ENCODE assay signal across 16 mouse cellular contexts in the genomic region with DNA sequence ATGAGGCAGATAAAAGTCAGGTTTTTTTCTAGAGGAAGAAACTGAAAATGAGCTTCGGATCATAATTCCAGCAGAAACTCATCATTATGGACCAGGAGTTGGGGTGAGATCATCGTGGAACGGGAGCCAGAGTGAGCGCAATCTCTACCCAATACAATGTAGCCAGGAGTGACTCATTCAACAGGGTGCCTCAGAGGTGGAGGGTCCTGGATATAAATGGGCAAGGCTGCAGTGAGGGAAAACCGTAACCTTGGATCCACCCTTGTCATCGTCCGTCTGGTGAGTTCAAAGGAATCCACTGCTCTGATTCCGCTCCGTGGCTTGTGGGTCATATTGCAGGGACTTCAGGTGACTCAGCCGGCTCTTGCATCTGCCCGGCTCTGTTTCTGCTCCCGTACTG.
DNase-seq lines count a peak whose midpoint lies in the region; ATAC-seq and TF ChIP-seq lines count a peak whose summit lies in the region.
"Had no signal": no experiment of that assay in that cellular context is flagged by ENCODE, and none has a peak within 500 bp of the region (broad histone marks: within the 10 kb centered on the region; RNA-seq: fewer than 3 reads in every experiment).

No protein-coding gene starts in this region.

- H3K9ac ChIP-seq in heart, adult 2 months (ENCODE audit: low read depth, low read length), result no peak overlapping the region
- no peak overlapping the region for H3K9ac ChIP-seq in kidney, embryonic 15.5 days
- H3K9ac ChIP-seq in liver, embryonic 12.5 days, result no peak overlapping the region
- H3K9ac ChIP-seq: embryonic facial prominence, embryonic 12.5 days; limb, embryonic 12.5 days; liver, postnatal 0 days had no signal

- WGBS in heart, adult 2 months, result 47% methylated on average over 12 of the region's 12 CpGs
- 72% methylated on average over 12 of the region's 12 CpGs for WGBS in kidney, embryonic 15.5 days
- WGBS in liver, embryonic 12.5 days (ENCODE audit: insufficient replicate concordance), result 77% methylated on average over 12 of the region's 12 CpGs

- H3K4me2 ChIP-seq in kidney, embryonic 15.5 days, result no peak overlapping the region
- H3K4me2 ChIP-seq in liver, embryonic 12.5 days, result no peak overlapping the region
- H3K4me2 ChIP-seq: embryonic facial prominence, embryonic 12.5 days; limb, embryonic 12.5 days had no signal

- H3K4me1 ChIP-seq in heart, adult 2 months (ENCODE audit: control insufficient read depth, insufficient read depth, low read length), result no peaks in the 10 kb centered on the region; the same call in 1 of the 2 replicates
- peaks cover 9% of the 10 kb centered on the region; the same call in 1 of the 2 replicates for H3K4me1 ChIP-seq in kidney, embryonic 15.5 days
- H3K4me1 ChIP-seq in liver, embryonic 12.5 days, result no peaks in the 10 kb centered on the region
- H3K4me1 ChIP-seq: embryonic facial prominence, embryonic 12.5 days had no signal

- no peak overlapping the region for H3K4me3 ChIP-seq in heart, adult 2 months
- H3K4me3 ChIP-seq in kidney, embryonic 15.5 days (replicated peaks), result no peak overlapping the region
- H3K4me3 ChIP-seq in liver, embryonic 12.5 days, result no peak overlapping the region
- H3K4me3 ChIP-seq: embryonic facial prominence, embryonic 12.5 days; forebrain, embryonic 10.5 days; limb, embryonic 12.5 days had no signal

- H3K79me2 ChIP-seq in heart, adult 2 months (replicated peaks; ENCODE audit: control insufficient read depth, insufficient read depth, low read length), result no peaks in the 10 kb centered on the region

- no peak for TF ChIP-seq EP300 in heart, adult 2 months (IDR thresholded peaks at IDR 0.05; ENCODE audit: insufficient read depth, low read depth, low read length)

- no peak for TF ChIP-seq POLR2A in heart, adult 2 months (IDR thresholded peaks at IDR 0.05; ENCODE audit: insufficient read depth, low read depth, low read length)

- 0 out of 2 replicates have a peak, but pooled peaks cover 2% of the 10 kb centered on the region for H3K27me3 ChIP-seq in heart, adult 2 months (ENCODE audit: control insufficient read depth, insufficient read depth, low read length)
- H3K27me3 ChIP-seq in kidney, embryonic 15.5 days, result no peaks in the 10 kb centered on the region
- H3K27me3 ChIP-seq in liver, embryonic 12.5 days (replicated peaks), result no peaks in the 10 kb centered on the region
- H3K27me3 ChIP-seq: embryonic facial prominence, embryonic 12.5 days; limb, embryonic 12.5 days had no signal

- no peaks in the 10 kb centered on the region for H3K36me3 ChIP-seq in heart, adult 2 months (ENCODE audit: control insufficient read depth, insufficient read depth, low read length)
- H3K36me3 ChIP-seq in kidney, embryonic 15.5 days, result no peaks in the 10 kb centered on the region
- H3K36me3 ChIP-seq in liver, embryonic 12.5 days, result no peaks in the 10 kb centered on the region
- H3K36me3 ChIP-seq: embryonic facial prominence, embryonic 12.5 days; forebrain, embryonic 10.5 days; limb, embryonic 12.5 days had no signal

- H3K27ac ChIP-seq in heart, adult 2 months, result no peak overlapping the region
- H3K27ac ChIP-seq in kidney, embryonic 15.5 days, result no peak overlapping the region
- no peak overlapping the region for H3K27ac ChIP-seq in liver, embryonic 12.5 days
- H3K27ac ChIP-seq: embryonic facial prominence, embryonic 12.5 days; forebrain, embryonic 10.5 days; limb, embryonic 12.5 days had no signal

- intact Hi-C loops in heart, adult 2 months (cut with DNase I), result no loop called here
- intact Hi-C loops in heart, postnatal 25 days (cut with DNase I), result no loop called here
- intact Hi-C loops in left cerebral cortex, postnatal 14 days (cut with DNase I), result no loop called here

- H3K9me3 ChIP-seq in kidney, embryonic 15.5 days (replicated peaks), result no peaks in the 10 kb centered on the region
- 0 out of 2 replicates have a peak, but pooled peaks cover under 1% of the 10 kb centered on the region for H3K9me3 ChIP-seq in liver, embryonic 12.5 days (replicated peaks)
- H3K9me3 ChIP-seq: embryonic facial prominence, embryonic 12.5 days had no signal

- TF ChIP-seq CTCF in heart, adult 2 months (IDR thresholded peaks at IDR 0.05), result no peak

- DNase-seq in NIH3T3 (ENCODE audit: low read depth), result peak; percentile 41
- DNase-seq in adrenal gland, adult 18-20 months (ENCODE audit: low spot score in 2 of 2), result peak; percentile 24 to 41
- peak; percentile 15 to 35 for DNase-seq in heart, adult 2 months
- DNase-seq in heart, postnatal 25 days (ENCODE audit: low spot score), result peak; percentile 7
- no peak for DNase-seq in left cerebral cortex, postnatal 14 days (ENCODE audit: low spot score in 2 of 2)
- DNase-seq: cerebellum, postnatal 14 days; kidney, postnatal 10 days; layer of hippocampus, adult 9-11 months; liver, postnatal 0 days; thymus, postnatal 25 days had no signal

- no peak for ATAC-seq in kidney, embryonic 15.5 days (replicated peaks; ENCODE audit: low FRiP score)
- ATAC-seq in liver, embryonic 12.5 days, result no peak
- ATAC-seq: hindbrain, embryonic 16.5 days; liver, postnatal 0 days had no signal

Comparison
In these comparisons a context has a peak if more than half of its experiments do, and no peak if none do; other contexts are left out.
1. DNase-seq: peak in NIH3T3 (single experiment), adrenal gland, adult 18-20 months (2 of 2), heart, adult 2 months (2 of 2) and heart, postnatal 25 days (single experiment); none in left cerebral cortex, postnatal 14 days (0 of 2).